Comparison of ENCODE assay signal across 17 mouse cellular contexts in the genomic region with DNA sequence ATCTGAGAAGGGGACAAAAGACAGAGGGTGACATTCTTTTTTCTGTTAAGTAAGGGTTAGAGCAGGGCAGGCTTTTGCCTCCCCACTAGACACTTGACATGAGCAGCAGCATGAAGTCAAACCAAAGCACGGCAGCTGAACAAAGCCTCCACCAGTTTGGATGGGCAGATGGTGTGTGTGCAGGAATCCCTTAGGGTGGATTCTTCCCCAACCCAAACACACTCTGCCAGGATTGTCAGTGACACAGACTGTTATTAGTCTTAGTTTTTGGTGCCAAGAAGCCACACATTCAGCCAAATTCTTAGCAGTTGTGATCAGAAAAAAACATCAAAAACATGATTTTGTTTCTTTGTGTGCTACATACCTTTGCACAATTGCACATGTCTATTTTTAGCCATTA. TPM values are rescaled to one million over a fixed set of nuclear protein-coding genes. Genes with fewer than 3 reads are reported as not detected.
DNase-seq lines count a peak whose midpoint lies in the region; ATAC-seq lines count a peak whose summit lies in the region.
"Had no signal": no experiment of that assay in that cellular context is flagged by ENCODE, and none has a peak within 500 bp of the region (broad histone marks: within the 10 kb centered on the region; RNA-seq: fewer than 3 reads in every experiment).

No protein-coding gene starts in this region.

- no peak for DNase-seq in forebrain, embryonic 11.5 days (ENCODE audit: low spot score)
- peak; percentile 8 for DNase-seq in midbrain, embryonic 14.5 days
- DNase-seq in cerebellum, postnatal 36 days: peak; percentile 41 to 46
- DNase-seq in adrenal gland, adult 2 months: no peak
- no peak for DNase-seq in heart, postnatal 10 days
- DNase-seq: heart, postnatal 36 days; kidney, adult 2 months; lung, postnatal 14 days; right cerebral cortex, postnatal 4 days had no signal

- peak; percentile 83 for ATAC-seq in forebrain, embryonic 13.5 days
- ATAC-seq in forebrain, embryonic 11.5 days (replicated peaks; ENCODE audit: low FRiP score): no peak
- ATAC-seq in midbrain, embryonic 14.5 days (ENCODE audit: low FRiP score, low TSS enrichment): no peak
- ATAC-seq in midbrain, embryonic 13.5 days: no peak
- peak; percentile 66; the same call in 1 of the 2 replicates for ATAC-seq in neural tube, embryonic 15.5 days (ENCODE audit: low FRiP score)
- ATAC-seq: midbrain, embryonic 16.5 days had no signal

- H3K4me1 ChIP-seq in forebrain, embryonic 13.5 days: no peaks in the 10 kb centered on the region
- no peaks in the 10 kb centered on the region for H3K4me1 ChIP-seq in forebrain, embryonic 11.5 days (replicated peaks; ENCODE audit: control insufficient read depth, insufficient read depth, low read length)
- H3K4me1 ChIP-seq in midbrain, embryonic 14.5 days (ENCODE audit: control insufficient read depth, insufficient read depth, low read length): no peaks in the 10 kb centered on the region
- no peaks in the 10 kb centered on the region for H3K4me1 ChIP-seq in midbrain, embryonic 13.5 days (replicated peaks)
- no peaks in the 10 kb centered on the region for H3K4me1 ChIP-seq in neural tube, embryonic 15.5 days

- H3K4me3 ChIP-seq in forebrain, embryonic 13.5 days: no peak overlapping the region
- no peak overlapping the region for H3K4me3 ChIP-seq in forebrain, embryonic 11.5 days (ENCODE audit: low read depth, low read length)
- H3K4me3 ChIP-seq in midbrain, embryonic 14.5 days (replicated peaks; ENCODE audit: low read depth, low read length): no peak overlapping the region
- no peak overlapping the region for H3K4me3 ChIP-seq in midbrain, embryonic 13.5 days (replicated peaks)
- no peak overlapping the region for H3K4me3 ChIP-seq in neural tube, embryonic 15.5 days (replicated peaks)

- no peaks in the 10 kb centered on the region for H3K27me3 ChIP-seq in forebrain, embryonic 13.5 days
- H3K27me3 ChIP-seq in forebrain, embryonic 11.5 days (ENCODE audit: control insufficient read depth, insufficient read depth, low read length): no peaks in the 10 kb centered on the region
- H3K27me3 ChIP-seq in midbrain, embryonic 14.5 days (ENCODE audit: control insufficient read depth, insufficient read depth, low read length): no peaks in the 10 kb centered on the region
- no peaks in the 10 kb centered on the region for H3K27me3 ChIP-seq in midbrain, embryonic 13.5 days
- H3K27me3 ChIP-seq in neural tube, embryonic 15.5 days (replicated peaks): no peaks in the 10 kb centered on the region

- WGBS in forebrain, embryonic 13.5 days: 43% methylated on average over 1 of the region's 1 CpGs
- 54% methylated on average over 1 of the region's 1 CpGs for WGBS in forebrain, embryonic 11.5 days
- 36% methylated on average over 1 of the region's 1 CpGs for WGBS in midbrain, embryonic 14.5 days
- WGBS in midbrain, embryonic 13.5 days: 35% methylated on average over 1 of the region's 1 CpGs
- 50% methylated on average over 1 of the region's 1 CpGs for WGBS in neural tube, embryonic 15.5 days

- no peaks in the 10 kb centered on the region for H3K36me3 ChIP-seq in forebrain, embryonic 13.5 days (ENCODE audit: poor library complexity, severe bottlenecking)
- H3K36me3 ChIP-seq in forebrain, embryonic 11.5 days (ENCODE audit: control insufficient read depth, insufficient read depth, low read length): no peaks in the 10 kb centered on the region
- no peaks in the 10 kb centered on the region for H3K36me3 ChIP-seq in midbrain, embryonic 14.5 days (ENCODE audit: control insufficient read depth, insufficient read depth, low read length)
- no peaks in the 10 kb centered on the region for H3K36me3 ChIP-seq in midbrain, embryonic 13.5 days
- no peaks in the 10 kb centered on the region for H3K36me3 ChIP-seq in neural tube, embryonic 15.5 days

- intact Hi-C loops in heart, postnatal 10 days (cut with DNase I): no loop called here

- H3K27ac ChIP-seq in forebrain, embryonic 13.5 days: no peak overlapping the region
- no peak overlapping the region for H3K27ac ChIP-seq in forebrain, embryonic 11.5 days (ENCODE audit: low read depth, low read length)
- H3K27ac ChIP-seq in midbrain, embryonic 14.5 days (replicated peaks; ENCODE audit: low read depth, low read length): no peak overlapping the region
- no peak overlapping the region for H3K27ac ChIP-seq in midbrain, embryonic 13.5 days
- no peak overlapping the region for H3K27ac ChIP-seq in neural tube, embryonic 15.5 days (replicated peaks)

- no peak overlapping the region for H3K4me2 ChIP-seq in forebrain, embryonic 13.5 days
- H3K4me2 ChIP-seq in forebrain, embryonic 11.5 days (ENCODE audit: low read depth, low read length, severe bottlenecking): no peak overlapping the region
- no peak overlapping the region for H3K4me2 ChIP-seq in midbrain, embryonic 14.5 days (ENCODE audit: low read length)
- no peak overlapping the region for H3K4me2 ChIP-seq in midbrain, embryonic 13.5 days (replicated peaks)
- H3K4me2 ChIP-seq in neural tube, embryonic 15.5 days: no peak overlapping the region

- H3K9ac ChIP-seq in forebrain, embryonic 13.5 days: no peak overlapping the region
- H3K9ac ChIP-seq in forebrain, embryonic 11.5 days (ENCODE audit: low read length): no peak overlapping the region
- no peak overlapping the region for H3K9ac ChIP-seq in midbrain, embryonic 14.5 days (replicated peaks; ENCODE audit: low read length)
- no peak overlapping the region for H3K9ac ChIP-seq in midbrain, embryonic 13.5 days (replicated peaks)
- no peak overlapping the region for H3K9ac ChIP-seq in neural tube, embryonic 15.5 days (replicated peaks)

- H3K9me3 ChIP-seq in forebrain, embryonic 13.5 days (replicated peaks): no peaks in the 10 kb centered on the region
- H3K9me3 ChIP-seq in forebrain, embryonic 11.5 days (ENCODE audit: control insufficient read depth, low read length): no peaks in the 10 kb centered on the region
- H3K9me3 ChIP-seq in midbrain, embryonic 14.5 days (ENCODE audit: control insufficient read depth, low read length): no peaks in the 10 kb centered on the region
- no peaks in the 10 kb centered on the region for H3K9me3 ChIP-seq in midbrain, embryonic 13.5 days
- H3K9me3 ChIP-seq in neural tube, embryonic 15.5 days (replicated peaks): no peaks in the 10 kb centered on the region

RNA-seq across cellular contexts. Expression of gene Lgsn, which starts 2.1 kb away (rescaled TPM):
- not detected in 2 replicates for polyA plus RNA-seq in forebrain, embryonic 13.5 days (2015; fragmentation: Nextera tagmentation; extraction: Ambion mirVana)
- polyA plus RNA-seq in forebrain, embryonic 11.5 days (2014; fragmentation: Nextera tagmentation; extraction: Ambion mirVana): not detected in 2 replicates
- not detected in 2 replicates for polyA plus RNA-seq in midbrain, embryonic 14.5 days (2014; fragmentation: Nextera tagmentation; extraction: Ambion mirVana)
- polyA plus RNA-seq in midbrain, embryonic 13.5 days (2015; fragmentation: Nextera tagmentation; extraction: Ambion mirVana): not detected in 2 replicates
- polyA plus RNA-seq in neural tube, embryonic 15.5 days (2015; fragmentation: Nextera tagmentation; extraction: Ambion mirVana): 0.13 TPM in 1 of 2 replicates, not detected in the other
- not detected for total RNA-seq in adrenal gland, adult 2 months (2021)
- not detected in 2 replicates for polyA plus RNA-seq in adrenal gland, adult 2 months (2012; rRNA removed)
- total RNA-seq in heart, postnatal 10 days (2021): not detected
- total RNA-seq: heart, adult 8-10 months; heart, postnatal 36 days; left cerebral cortex, adult 8-10 months; liver, adult 2 months had no signal
- polyA plus RNA-seq: kidney, adult 2 months; liver, adult 2 months; midbrain, embryonic 16.5 days; stomach, embryonic 16.5 days had no signal

RNA-seq across cellular contexts. Expression of gene 4931428L18Rik, which starts 44.2 kb away (rescaled TPM):
- not detected in 2 replicates for polyA plus RNA-seq in forebrain, embryonic 13.5 days (2015; fragmentation: Nextera tagmentation; extraction: Ambion mirVana)
- polyA plus RNA-seq in forebrain, embryonic 11.5 days (2014; fragmentation: Nextera tagmentation; extraction: Ambion mirVana): not detected in 2 replicates
- not detected in 2 replicates for polyA plus RNA-seq in midbrain, embryonic 14.5 days (2014; fragmentation: Nextera tagmentation; extraction: Ambion mirVana)
- polyA plus RNA-seq in midbrain, embryonic 13.5 days (2015; fragmentation: Nextera tagmentation; extraction: Ambion mirVana): 0.17 TPM in 1 of 2 replicates, not detected in the other
- polyA plus RNA-seq in neural tube, embryonic 15.5 days (2015; fragmentation: Nextera tagmentation; extraction: Ambion mirVana): not detected in 2 replicates
- total RNA-seq in adrenal gland, adult 2 months (2021): not detected
- 0.16 and 0.20 TPM in 2 replicates for polyA plus RNA-seq in adrenal gland, adult 2 months (2012; rRNA removed)
- not detected for total RNA-seq in heart, postnatal 10 days (2021)
- total RNA-seq: heart, adult 8-10 months; left cerebral cortex, adult 8-10 months had no signal
- polyA plus RNA-seq: kidney, adult 2 months; midbrain, embryonic 16.5 days had no signal

RNA-seq across cellular contexts. Expression of gene Pih1d3, which starts 44.4 kb away (rescaled TPM):
- polyA plus RNA-seq in forebrain, embryonic 13.5 days (2015; fragmentation: Nextera tagmentation; extraction: Ambion mirVana): not detected in 2 replicates
- not detected in 2 replicates for polyA plus RNA-seq in forebrain, embryonic 11.5 days (2014; fragmentation: Nextera tagmentation; extraction: Ambion mirVana)
- polyA plus RNA-seq in midbrain, embryonic 14.5 days (2014; fragmentation: Nextera tagmentation; extraction: Ambion mirVana): not detected in 2 replicates
- polyA plus RNA-seq in midbrain, embryonic 13.5 days (2015; fragmentation: Nextera tagmentation; extraction: Ambion mirVana): not detected in 2 replicates
- not detected in 2 replicates for polyA plus RNA-seq in neural tube, embryonic 15.5 days (2015; fragmentation: Nextera tagmentation; extraction: Ambion mirVana)
- not detected for total RNA-seq in adrenal gland, adult 2 months (2021)
- not detected in 2 replicates for polyA plus RNA-seq in adrenal gland, adult 2 months (2012; rRNA removed)
- total RNA-seq in heart, postnatal 10 days (2021): not detected
- total RNA-seq: heart, adult 8-10 months; heart, postnatal 36 days; left cerebral cortex, adult 8-10 months; liver, adult 2 months had no signal
- polyA plus RNA-seq: kidney, adult 2 months; liver, adult 2 months; midbrain, embryonic 16.5 days; stomach, embryonic 16.5 days had no signal

Comparison
In these comparisons a context has a peak if more than half of its experiments do, and no peak if none do; other contexts are left out.
1. ATAC-seq: peak in forebrain, embryonic 13.5 days (single experiment) and neural tube, embryonic 15.5 days (single experiment); none in forebrain, embryonic 11.5 days (single experiment), midbrain, embryonic 14.5 days (single experiment) and midbrain, embryonic 13.5 days (single experiment).
2. DNase-seq: peak in midbrain, embryonic 14.5 days (single experiment) and cerebellum, postnatal 36 days (2 of 2); none in forebrain, embryonic 11.5 days (single experiment), adrenal gland, adult 2 months (single experiment) and heart, postnatal 10 days (0 of 2).